Mouse (Mus musculus) cortical plate, adult 2 months (tissue): ENCODE data around the gene D16Ertd472e.
"Not testable (repeated sequence)": the region's sequence is repeated elsewhere in the genome, so short reads cannot be mapped to it uniquely, and the experiment has no call there.

Source experiments
- CTCF ChIP-seq: fragments of 200-500 bp; IDR thresholded peaks from 2 replicates; pipeline ENCODE4 v1.5.1; 2011; ENCODE audit warnings: mild to moderate bottlenecking, control low read depth, low read length; ENCODE audit not compliant: insufficient read depth; ENCODE audit errors: extremely low read depth
- POLR2A ChIP-seq: fragments of 200-500 bp; IDR thresholded peaks from 2 replicates; pipeline ENCODE4 v1.6.1; 2011; ENCODE audit warnings: mild to moderate bottlenecking, low read length, control low read depth; ENCODE audit not compliant: insufficient read depth; ENCODE audit errors: extremely low read depth

- TF ChIP-seq POLR2A, CTCF: not testable (repeated sequence)
Observed at GRCm38 (mm10) chr16:78492696-78493095, 83.8 kb downstream of the D16Ertd472e start.
